Mouse (Mus musculus): ENCODE measurements around the gene Wfikkn1. TPM values are rescaled to one million over a fixed set of nuclear protein-coding genes. Genes with fewer than 3 reads are reported as not detected.

Gene Wfikkn1
- polyA plus RNA-seq, 2 experiments, result 0.77 to 1.2 TPM

DNA sequence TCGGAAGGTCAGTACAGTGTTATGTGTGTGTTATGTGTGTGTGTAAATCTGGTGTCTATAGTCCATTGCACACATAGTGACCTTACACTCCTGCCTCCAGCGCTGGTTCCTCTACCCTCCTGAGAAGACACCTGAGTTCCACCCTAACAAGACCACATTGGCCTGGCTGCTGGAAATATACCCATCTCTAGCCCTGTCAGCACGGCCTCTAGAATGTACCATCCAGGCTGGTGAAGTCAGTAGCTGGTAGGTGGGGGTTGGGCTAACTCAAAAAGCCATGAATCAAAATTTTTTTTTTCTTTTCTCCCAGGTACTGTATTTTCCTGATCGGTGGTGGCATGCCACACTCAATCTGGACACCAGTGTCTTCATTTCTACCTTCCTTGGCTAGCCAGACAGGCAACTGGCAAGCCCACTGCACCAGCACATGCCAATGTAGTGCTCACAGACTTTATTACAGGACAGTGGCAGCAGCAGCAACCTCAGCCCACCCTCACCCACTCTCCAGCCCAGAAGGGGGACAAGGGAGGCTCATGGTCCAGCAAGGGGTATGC, 50.4 kb downstream of the Wfikkn1 start:
- Histone ChIP-seq H3K27me3 (ENCODE audit: control insufficient read depth, insufficient read depth, low read length) (no peaks in the 10 kb centered on the region), H3K4me3 (replicated peaks; ENCODE audit: low read length) (peak overlapping the region; percentile 67), H3K4me1 (ENCODE audit: control insufficient read depth, insufficient read depth, low read length) (peaks cover 40% of the 10 kb centered on the region), H3K9ac (ENCODE audit: low read depth, low read length, severe bottlenecking) (no peak overlapping the region; the same call in 1 of the 2 replicates), H3K27ac (replicated peaks; ENCODE audit: low read depth, low read length) (no peak overlapping the region), H3K9me3 (ENCODE audit: control insufficient read depth, low read length) (no peaks in the 10 kb centered on the region), H3K4me2 (replicated peaks; ENCODE audit: low read depth, low read length, severe bottlenecking) (peak overlapping the region; percentile 79), H3K36me3 (ENCODE audit: control insufficient read depth, insufficient read depth, low read length) (peaks cover 48% of the 10 kb centered on the region)
- DNase-seq (ENCODE audit: low spot score) (no peak), ATAC-seq (ENCODE audit: low FRiP score, low read depth) (no peak)
- no peak for TF ChIP-seq POLR2A (IDR thresholded peaks at IDR 0.05; ENCODE audit: borderline replicate concordance, extremely low read depth, insufficient read depth, insufficient read length)
- WGBS, result 87% methylated on average over 4 of the region's 4 CpGs

DNA sequence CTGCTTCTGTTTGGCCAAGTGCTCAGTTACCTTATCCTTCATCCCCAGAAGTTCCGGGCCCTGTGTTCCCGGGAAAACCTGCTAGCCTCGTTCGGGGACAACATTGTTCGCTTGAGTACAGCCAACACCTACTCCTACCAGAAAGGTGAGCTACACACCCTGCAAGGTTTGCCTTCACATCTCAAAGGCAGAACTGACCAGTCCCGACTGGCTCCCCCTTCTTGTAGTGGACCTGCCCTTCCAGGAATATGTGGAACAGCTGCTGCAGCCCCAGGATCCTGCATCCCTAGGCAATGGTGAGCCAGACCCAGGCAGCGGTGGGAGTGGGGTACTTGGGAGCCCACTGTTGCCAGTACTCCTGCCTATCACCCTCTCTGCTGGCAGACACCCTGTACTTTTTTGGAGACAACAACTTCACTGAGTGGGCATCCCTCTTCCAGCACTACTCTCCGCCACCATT, 51.1 kb downstream of the Wfikkn1 start:
- Histone ChIP-seq H3K4me1 (ENCODE audit: control insufficient read depth, insufficient read depth, low read length) (peaks cover 36% of the 10 kb centered on the region), H3K27ac (replicated peaks; ENCODE audit: low read depth, low read length) (peak overlapping the region; percentile 81)
- 42% methylated on average over 8 of the region's 8 CpGs for WGBS

DNA sequence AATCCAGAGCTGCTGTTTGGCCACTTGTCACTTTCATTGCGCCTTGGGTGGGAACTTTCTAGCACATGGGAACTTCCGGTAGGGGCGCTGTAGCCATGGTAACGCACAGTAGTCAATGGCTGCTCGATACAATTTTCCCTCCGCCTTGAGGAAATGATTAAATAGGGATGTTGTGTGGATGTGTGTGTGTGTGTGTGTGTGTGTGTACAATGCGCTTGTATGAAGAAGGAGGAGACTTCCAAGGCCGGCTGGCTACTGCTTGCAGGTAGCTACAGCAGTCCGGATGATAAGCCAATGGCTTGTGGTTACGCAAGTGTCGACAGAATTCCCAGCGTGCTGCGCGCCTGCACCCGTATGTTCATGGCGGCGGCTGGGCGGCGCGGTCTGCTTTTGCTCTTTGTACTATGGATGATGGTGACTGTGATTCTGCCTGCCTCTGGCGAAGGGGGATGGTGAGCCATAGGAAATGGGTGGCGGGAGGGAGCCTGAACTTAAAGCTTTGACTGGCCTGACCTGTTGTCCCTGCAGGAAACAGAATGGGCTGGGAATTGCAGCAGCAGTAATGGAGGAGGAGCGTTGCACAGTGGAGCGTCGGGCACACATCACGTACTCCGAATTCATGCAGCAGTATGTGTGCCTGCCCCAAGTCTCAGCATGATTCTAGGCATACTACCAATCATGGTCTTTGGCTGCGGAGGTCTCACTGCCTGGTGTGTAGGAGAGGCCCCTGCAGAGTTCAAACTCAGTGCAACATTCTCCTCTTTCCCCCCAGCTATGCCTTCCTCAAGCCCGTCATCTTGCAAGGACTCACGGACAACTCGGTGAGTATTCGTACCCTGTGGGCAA, 51.7 kb downstream of the Wfikkn1 start, which contains the start of gene Jmjd8:
Gene Jmjd8 (plus strand): TSS at position 156 of the 846 bp plus-strand sequence.
- peaks cover 41% of the 10 kb centered on the region for H3K36me3 ChIP-seq (ENCODE audit: control insufficient read depth, insufficient read depth, low read length)
- peak within 1 kb of the TSS; percentile 73 for H3K9ac ChIP-seq (ENCODE audit: low read depth, low read length, severe bottlenecking)
- ATAC-seq (ENCODE audit: low FRiP score, low read depth) (peak; percentile 54), DNase-seq (ENCODE audit: low spot score) (peak; percentile 87)
- peak; percentile 63; the same call in 1 of the 2 replicates for TF ChIP-seq POLR2A (IDR thresholded peaks at IDR 0.05; ENCODE audit: borderline replicate concordance, extremely low read depth, insufficient read depth, insufficient read length)
- no peaks in the 10 kb centered on the region for H3K27me3 ChIP-seq (ENCODE audit: control insufficient read depth, insufficient read depth, low read length)
- H3K4me1 ChIP-seq (ENCODE audit: control insufficient read depth, insufficient read depth, low read length), result peaks cover 36% of the 10 kb centered on the region
- H3K4me2 ChIP-seq (replicated peaks; ENCODE audit: low read depth, low read length, severe bottlenecking), result peak within 1 kb of the TSS; percentile 79
- H3K27ac ChIP-seq (replicated peaks; ENCODE audit: low read depth, low read length), result peak within 1 kb of the TSS; percentile 81
- peak within 1 kb of the TSS; percentile 67 for H3K4me3 ChIP-seq (replicated peaks; ENCODE audit: low read length)
- 2% methylated on average over 32 of the region's 32 CpGs for WGBS
- H3K9me3 ChIP-seq (ENCODE audit: control insufficient read depth, low read length), result no peaks in the 10 kb centered on the region

More for the DNA sequence above, 51.1 kb downstream of the Wfikkn1 start:
- H3K9ac ChIP-seq (ENCODE audit: low read depth, low read length, severe bottlenecking), result peak overlapping the region; percentile 73
- DNase-seq (ENCODE audit: low spot score), result no peak
- no peaks in the 10 kb centered on the region for H3K27me3 ChIP-seq (ENCODE audit: control insufficient read depth, insufficient read depth, low read length)
- peak overlapping the region; percentile 79 for H3K4me2 ChIP-seq (replicated peaks; ENCODE audit: low read depth, low read length, severe bottlenecking)
- ATAC-seq (ENCODE audit: low FRiP score, low read depth), result no peak
- H3K9me3 ChIP-seq (ENCODE audit: control insufficient read depth, low read length), result no peaks in the 10 kb centered on the region
- peak overlapping the region; percentile 67 for H3K4me3 ChIP-seq (replicated peaks; ENCODE audit: low read length)
- no peak for TF ChIP-seq POLR2A (IDR thresholded peaks at IDR 0.05; ENCODE audit: borderline replicate concordance, extremely low read depth, insufficient read depth, insufficient read length)
- peaks cover 41% of the 10 kb centered on the region for H3K36me3 ChIP-seq (ENCODE audit: control insufficient read depth, insufficient read depth, low read length)

DNA sequence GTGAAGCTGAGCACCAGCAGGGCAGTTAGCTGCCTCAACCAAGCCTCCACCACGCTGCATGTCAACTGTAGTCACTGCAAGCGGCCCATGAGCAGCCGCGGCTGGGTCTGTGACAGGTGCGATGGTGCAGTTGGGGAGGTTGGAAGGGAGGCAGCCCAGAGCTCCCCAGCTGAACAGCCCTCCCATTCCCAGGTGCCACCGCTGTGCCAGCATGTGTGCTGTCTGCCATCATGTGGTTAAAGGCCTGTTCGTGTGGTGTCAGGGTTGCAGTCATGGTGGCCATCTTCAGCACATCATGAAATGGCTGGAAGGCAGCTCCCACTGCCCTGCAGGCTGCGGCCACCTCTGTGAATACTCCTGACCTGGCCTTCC, 52.4 kb downstream of the Wfikkn1 start:
- Histone ChIP-seq H3K4me2 (replicated peaks; ENCODE audit: low read depth, low read length, severe bottlenecking) (peak overlapping the region; percentile 79), H3K4me1 (ENCODE audit: control insufficient read depth, insufficient read depth, low read length) (peaks cover 34% of the 10 kb centered on the region), H3K27ac (replicated peaks; ENCODE audit: low read depth, low read length) (peak overlapping the region; percentile 81; the same call in 1 of the 2 replicates), H3K4me3 (replicated peaks; ENCODE audit: low read length) (peak overlapping the region; percentile 67), H3K27me3 (ENCODE audit: control insufficient read depth, insufficient read depth, low read length) (no peaks in the 10 kb centered on the region), H3K9me3 (ENCODE audit: control insufficient read depth, low read length) (no peaks in the 10 kb centered on the region), H3K36me3 (ENCODE audit: control insufficient read depth, insufficient read depth, low read length) (peaks cover 41% of the 10 kb centered on the region), H3K9ac (ENCODE audit: low read depth, low read length, severe bottlenecking) (peak overlapping the region; percentile 73; the same call in 1 of the 2 replicates)
- ATAC-seq (ENCODE audit: low FRiP score, low read depth) (no peak), DNase-seq (ENCODE audit: low spot score) (no peak)
- TF ChIP-seq POLR2A (IDR thresholded peaks at IDR 0.05; ENCODE audit: borderline replicate concordance, extremely low read depth, insufficient read depth, insufficient read length), result no peak
- WGBS, result 88% methylated on average over 8 of the region's 8 CpGs

Small RNA genes lying within 50 kb of the gene (microRNA-seq; reads per million reads assigned to microRNA genes)
- gene Mir3082, result not detected

Other genes starting within 250 kb of the Wfikkn1 start
Only the 30 nearest of the 31 such genes appear.
- gene Gng13, start 163.7 kb downstream of the Wfikkn1 start, polyA plus RNA-seq (2012; rRNA removed), result 0.56 and 0.74 TPM in 2 replicates
- 3.5 and 6.1 TPM in 2 replicates for gene Gng13, start 163.7 kb downstream of the Wfikkn1 start, polyA plus RNA-seq (2014; fragmentation: Nextera tagmentation; extraction: Ambion mirVana)
- 34.5 and 34.6 TPM in 2 replicates for gene Chtf18, start 153.4 kb downstream of the Wfikkn1 start, polyA plus RNA-seq (2012; rRNA removed)
- gene Chtf18, start 153.4 kb downstream of the Wfikkn1 start, polyA plus RNA-seq (2014; fragmentation: Nextera tagmentation; extraction: Ambion mirVana), result 14.7 and 16.1 TPM in 2 replicates
- 48.2 and 71.7 TPM in 2 replicates for gene Rpusd1, start 153.2 kb downstream of the Wfikkn1 start, polyA plus RNA-seq (2012; rRNA removed)
- 26.1 and 26.6 TPM in 2 replicates for gene Rpusd1, start 153.2 kb downstream of the Wfikkn1 start, polyA plus RNA-seq (2014; fragmentation: Nextera tagmentation; extraction: Ambion mirVana)
- 0.10 and 0.13 TPM in 2 replicates for gene Mslnl, start 144.8 kb downstream of the Wfikkn1 start, polyA plus RNA-seq (2012; rRNA removed)
- gene Mslnl, start 144.8 kb downstream of the Wfikkn1 start, polyA plus RNA-seq (2014; fragmentation: Nextera tagmentation; extraction: Ambion mirVana), result 0.10 and 0.22 TPM in 2 replicates
- 0.23 and 5.5 TPM in 2 replicates for gene Msln, start 126.5 kb downstream of the Wfikkn1 start, polyA plus RNA-seq (2012; rRNA removed)
- 0.37 and 0.95 TPM in 2 replicates for gene Msln, start 126.5 kb downstream of the Wfikkn1 start, polyA plus RNA-seq (2014; fragmentation: Nextera tagmentation; extraction: Ambion mirVana)
- 24.9 and 26.0 TPM in 2 replicates for gene Narfl, start 107.1 kb downstream of the Wfikkn1 start, polyA plus RNA-seq (2012; rRNA removed)
- gene Narfl, start 107.1 kb downstream of the Wfikkn1 start, polyA plus RNA-seq (2014; fragmentation: Nextera tagmentation; extraction: Ambion mirVana), result 24.2 and 26.1 TPM in 2 replicates
- gene Haghl, start 95.2 kb downstream of the Wfikkn1 start, polyA plus RNA-seq (2012; rRNA removed), result 113 and 119 TPM in 2 replicates
- gene Haghl, start 95.2 kb downstream of the Wfikkn1 start, polyA plus RNA-seq (2014; fragmentation: Nextera tagmentation; extraction: Ambion mirVana), result 69.3 and 78.0 TPM in 2 replicates
- 0.06 and 0.10 TPM in 2 replicates for gene Ccdc78, start 94.3 kb downstream of the Wfikkn1 start, polyA plus RNA-seq (2012; rRNA removed)
- gene Ccdc78, start 94.3 kb downstream of the Wfikkn1 start, polyA plus RNA-seq (2014; fragmentation: Nextera tagmentation; extraction: Ambion mirVana), result not detected in 2 replicates
- gene Fam173a, start 88.0 kb downstream of the Wfikkn1 start, polyA plus RNA-seq (2012; rRNA removed), result 114 and 117 TPM in 2 replicates
- gene Fam173a, start 88.0 kb downstream of the Wfikkn1 start, polyA plus RNA-seq (2014; fragmentation: Nextera tagmentation; extraction: Ambion mirVana), result 72.5 and 73.8 TPM in 2 replicates
- gene AC134908.4, start 85.2 kb downstream of the Wfikkn1 start, polyA plus RNA-seq (2012; rRNA removed), result not detected in 2 replicates
- gene AC134908.4, start 85.2 kb downstream of the Wfikkn1 start, polyA plus RNA-seq (2014; fragmentation: Nextera tagmentation; extraction: Ambion mirVana), result 0.30 TPM in 1 of 2 replicates, not detected in the other
- gene Metrn, start 83.7 kb downstream of the Wfikkn1 start, polyA plus RNA-seq (2012; rRNA removed), result 83.6 and 119 TPM in 2 replicates
- gene Metrn, start 83.7 kb downstream of the Wfikkn1 start, polyA plus RNA-seq (2014; fragmentation: Nextera tagmentation; extraction: Ambion mirVana), result 10.5 and 12.6 TPM in 2 replicates
- gene Fbxl16, start 71.8 kb downstream of the Wfikkn1 start, polyA plus RNA-seq (2012; rRNA removed), result 6.5 and 12.2 TPM in 2 replicates
- 2.0 and 2.5 TPM in 2 replicates for gene Fbxl16, start 71.8 kb downstream of the Wfikkn1 start, polyA plus RNA-seq (2014; fragmentation: Nextera tagmentation; extraction: Ambion mirVana)
- 45.1 and 56.1 TPM in 2 replicates for gene Wdr24, start 57.2 kb downstream of the Wfikkn1 start, polyA plus RNA-seq (2012; rRNA removed)
- gene Wdr24, start 57.2 kb downstream of the Wfikkn1 start, polyA plus RNA-seq (2014; fragmentation: Nextera tagmentation; extraction: Ambion mirVana), result 26.0 and 27.7 TPM in 2 replicates
- gene Jmjd8, start 52.0 kb downstream of the Wfikkn1 start, polyA plus RNA-seq (2012; rRNA removed), result 64.4 and 79.2 TPM in 2 replicates
- gene Jmjd8, start 52.0 kb downstream of the Wfikkn1 start, polyA plus RNA-seq (2014; fragmentation: Nextera tagmentation; extraction: Ambion mirVana), result 41.5 and 46.3 TPM in 2 replicates
- gene Stub1, start 47.5 kb downstream of the Wfikkn1 start, polyA plus RNA-seq (2012; rRNA removed), result 335 and 338 TPM in 2 replicates
- gene Stub1, start 47.5 kb downstream of the Wfikkn1 start, polyA plus RNA-seq (2014; fragmentation: Nextera tagmentation; extraction: Ambion mirVana), result 349 and 350 TPM in 2 replicates
- 11.7 and 12.9 TPM in 2 replicates for gene Rhbdl1, start 43.6 kb downstream of the Wfikkn1 start, polyA plus RNA-seq (2012; rRNA removed)
- 1.9 and 2.3 TPM in 2 replicates for gene Rhbdl1, start 43.6 kb downstream of the Wfikkn1 start, polyA plus RNA-seq (2014; fragmentation: Nextera tagmentation; extraction: Ambion mirVana)
- gene Gm20683, start 39.1 kb downstream of the Wfikkn1 start, polyA plus RNA-seq (2012; rRNA removed), result 13.0 and 19.4 TPM in 2 replicates
- gene Gm20683, start 39.1 kb downstream of the Wfikkn1 start, polyA plus RNA-seq (2014; fragmentation: Nextera tagmentation; extraction: Ambion mirVana), result 2.2 and 2.5 TPM in 2 replicates
- gene Rhot2, start 36.0 kb downstream of the Wfikkn1 start, polyA plus RNA-seq (2012; rRNA removed), result 101 and 126 TPM in 2 replicates
- gene Rhot2, start 36.0 kb downstream of the Wfikkn1 start, polyA plus RNA-seq (2014; fragmentation: Nextera tagmentation; extraction: Ambion mirVana), result 10.6 and 16.9 TPM in 2 replicates
- gene Wdr90, start 19.4 kb downstream of the Wfikkn1 start, polyA plus RNA-seq (2012; rRNA removed), result 68.0 and 90.0 TPM in 2 replicates
- gene Wdr90, start 19.4 kb downstream of the Wfikkn1 start, polyA plus RNA-seq (2014; fragmentation: Nextera tagmentation; extraction: Ambion mirVana), result 18.1 and 22.1 TPM in 2 replicates
- gene Mcrip2, start 12.1 kb downstream of the Wfikkn1 start, polyA plus RNA-seq (2012; rRNA removed), result 12.3 and 13.1 TPM in 2 replicates
- 13.4 and 20.2 TPM in 2 replicates for gene Mcrip2, start 12.1 kb downstream of the Wfikkn1 start, polyA plus RNA-seq (2014; fragmentation: Nextera tagmentation; extraction: Ambion mirVana)
- gene Mettl26, start 5.8 kb downstream of the Wfikkn1 start, polyA plus RNA-seq (2012; rRNA removed), result 61.7 and 62.9 TPM in 2 replicates
- 51.4 and 52.0 TPM in 2 replicates for gene Mettl26, start 5.8 kb downstream of the Wfikkn1 start, polyA plus RNA-seq (2014; fragmentation: Nextera tagmentation; extraction: Ambion mirVana)
- gene Rab40c, start 38.9 kb upstream of the Wfikkn1 start, polyA plus RNA-seq (2012; rRNA removed), result 53.3 and 73.6 TPM in 2 replicates
- gene Rab40c, start 38.9 kb upstream of the Wfikkn1 start, polyA plus RNA-seq (2014; fragmentation: Nextera tagmentation; extraction: Ambion mirVana), result 20.8 and 23.2 TPM in 2 replicates
- gene Pigq, start 64.1 kb upstream of the Wfikkn1 start, polyA plus RNA-seq (2012; rRNA removed), result 95.4 and 141 TPM in 2 replicates
- gene Pigq, start 64.1 kb upstream of the Wfikkn1 start, polyA plus RNA-seq (2014; fragmentation: Nextera tagmentation; extraction: Ambion mirVana), result 48.7 and 48.8 TPM in 2 replicates
- 0.10 TPM in 2 replicates for gene Nhlrc4, start 64.1 kb upstream of the Wfikkn1 start, polyA plus RNA-seq (2012; rRNA removed)
- gene Nhlrc4, start 64.1 kb upstream of the Wfikkn1 start, polyA plus RNA-seq (2014; fragmentation: Nextera tagmentation; extraction: Ambion mirVana), result not detected in 2 replicates
- 0.25 and 0.26 TPM in 2 replicates for gene A930017K11Rik, start 71.7 kb upstream of the Wfikkn1 start, polyA plus RNA-seq (2012; rRNA removed)
- gene A930017K11Rik, start 71.7 kb upstream of the Wfikkn1 start, polyA plus RNA-seq (2014; fragmentation: Nextera tagmentation; extraction: Ambion mirVana), result 0.23 and 0.35 TPM in 2 replicates
- 50.1 and 70.4 TPM in 2 replicates for gene Capn15, start 104.9 kb upstream of the Wfikkn1 start, polyA plus RNA-seq (2012; rRNA removed)
- 31.0 and 31.2 TPM in 2 replicates for gene Capn15, start 104.9 kb upstream of the Wfikkn1 start, polyA plus RNA-seq (2014; fragmentation: Nextera tagmentation; extraction: Ambion mirVana)
- gene Rab11fip3, start 188.7 kb upstream of the Wfikkn1 start, polyA plus RNA-seq (2012; rRNA removed), result 39.0 and 47.9 TPM in 2 replicates
- gene Rab11fip3, start 188.7 kb upstream of the Wfikkn1 start, polyA plus RNA-seq (2014; fragmentation: Nextera tagmentation; extraction: Ambion mirVana), result 17.8 and 18.0 TPM in 2 replicates
- gene Decr2, start 209.5 kb upstream of the Wfikkn1 start, polyA plus RNA-seq (2012; rRNA removed), result 32.5 and 34.7 TPM in 2 replicates
- 19.0 and 23.3 TPM in 2 replicates for gene Decr2, start 209.5 kb upstream of the Wfikkn1 start, polyA plus RNA-seq (2014; fragmentation: Nextera tagmentation; extraction: Ambion mirVana)
- 133 and 176 TPM in 2 replicates for gene Nme4, start 214.7 kb upstream of the Wfikkn1 start, polyA plus RNA-seq (2012; rRNA removed)
- gene Nme4, start 214.7 kb upstream of the Wfikkn1 start, polyA plus RNA-seq (2014; fragmentation: Nextera tagmentation; extraction: Ambion mirVana), result 104 and 106 TPM in 2 replicates
- 4.3 and 6.5 TPM in 2 replicates for gene Tmem8, start 232.4 kb upstream of the Wfikkn1 start, polyA plus RNA-seq (2012; rRNA removed)
- gene Tmem8, start 232.4 kb upstream of the Wfikkn1 start, polyA plus RNA-seq (2014; fragmentation: Nextera tagmentation; extraction: Ambion mirVana), result 1.1 and 1.2 TPM in 2 replicates